Mouse (Mus musculus) MEL (cell line): ENCODE results near the gene Gulp1. TPM values are rescaled to one million over a fixed set of nuclear protein-coding genes. Genes with fewer than 3 reads are reported as not detected.

Experiments
- DNase-seq: peaks from one replicate; pipeline ENCODE4 v3.0.0; 2011; ENCODE audit warnings: low read depth, low spot score
- H3K27ac ChIP-seq: 2 replicates; pipeline ENCODE4 v1.5.1; 2012; ENCODE audit warnings: low read depth, mild to moderate bottlenecking, control low read depth, low read length, moderate library complexity; ENCODE audit not compliant: control insufficient read depth
- H3K27me3 ChIP-seq, 2 experiments: fragments of 150-350 bp in 1 of 2; sonication (generic) in 1 of 2; 2 replicates each; pipeline ENCODE4 v1.6.1; 2012; ENCODE audit warnings: low read length in 2 of 2, mild to moderate bottlenecking in 2 of 2, improper control_type of control experiment in 1 of 2, moderate library complexity in 1 of 2; ENCODE audit not compliant: insufficient read depth in 2 of 2, control insufficient read depth in 1 of 2
- H3K36me3 ChIP-seq, 2 experiments: 2 replicates each; pipeline ENCODE4 v1.6.1; 2012 to 2014; ENCODE audit warnings: low read length in 2 of 2, improper control_type of control experiment in 1 of 2, inconsistent platforms in 1 of 2, mild to moderate bottlenecking in 1 of 2; ENCODE audit not compliant: insufficient read depth in 2 of 2, control insufficient read depth in 1 of 2
- H3K4me1 ChIP-seq, 2 experiments: fragments of 150-350 bp in 1 of 2; sonication (generic) in 1 of 2; 2 replicates each; pipeline ENCODE4 v1.6.1; 2012; ENCODE audit warnings: low read length in 2 of 2, improper control_type of control experiment in 1 of 2, mild to moderate bottlenecking in 1 of 2; ENCODE audit not compliant: insufficient read depth in 2 of 2, control insufficient read depth in 1 of 2
- H3K4me3 ChIP-seq, 2 experiments: fragments of 150-350 bp in 1 of 2; sonication (generic) in 1 of 2; 2 replicates each; pipeline ENCODE4 v1.5.1; 2012; ENCODE audit warnings: low read depth in 2 of 2, low read length in 2 of 2, mild to moderate bottlenecking in 2 of 2, moderate library complexity in 2 of 2, control low read depth in 1 of 2, improper control_type of control experiment in 1 of 2; ENCODE audit not compliant: control insufficient read depth in 1 of 2, insufficient read depth in 1 of 2
- H3K79me2 ChIP-seq: 2 replicates; pipeline ENCODE4 v1.6.1; 2012; ENCODE audit warnings: mild to moderate bottlenecking, low read length, moderate library complexity; ENCODE audit not compliant: control insufficient read depth, poor library complexity, insufficient read depth
- H3K9ac ChIP-seq: 2 replicates; pipeline ENCODE4 v1.6.1; 2012; ENCODE audit warnings: low read depth, mild to moderate bottlenecking, control low read depth, low read length, moderate library complexity; ENCODE audit not compliant: control insufficient read depth, poor library complexity, severe bottlenecking
- H3K9me3 ChIP-seq: fragments of 150-350 bp; sonication (generic); replicated peaks from 2 replicates; pipeline ENCODE4 v1.6.1; 2012; ENCODE audit warnings: mild to moderate bottlenecking, low read length, improper control_type of control experiment, moderate library complexity; ENCODE audit not compliant: insufficient read depth
- BHLHE40 ChIP-seq: IDR thresholded peaks from 2 replicates; pipeline ENCODE4 v1.6.1; 2012; ENCODE audit warnings: low read depth, mild to moderate bottlenecking, inconsistent platforms, low read length, improper control_type of control experiment, borderline replicate concordance
- CHD2 ChIP-seq: IDR thresholded peaks from 2 replicates; pipeline ENCODE4 v1.6.1; 2011; ENCODE audit warnings: low read length, improper control_type of control experiment
- EP300 ChIP-seq, 2 experiments: IDR thresholded peaks; 2 replicates each; pipeline ENCODE4 v1.6.1; 2011; ENCODE audit warnings: improper control_type of control experiment in 2 of 2, low read length in 2 of 2, low read depth in 1 of 2, mild to moderate bottlenecking in 1 of 2
- KAT2A ChIP-seq: conservative IDR thresholded peaks from 2 replicates; pipeline ENCODE4 v1.6.1; 2012; ENCODE audit warnings: low read depth, low read length, improper control_type of control experiment, inconsistent platforms
- MAFK ChIP-seq: IDR thresholded peaks from 2 replicates; pipeline ENCODE4 v1.6.1; 2011; ENCODE audit warnings: low read depth, mild to moderate bottlenecking, low read length, improper control_type of control experiment, borderline replicate concordance
- MEF2A ChIP-seq: IDR thresholded peaks from 2 replicates; pipeline ENCODE4 v1.6.1; 2014; ENCODE audit warnings: low read depth, mild to moderate bottlenecking, inconsistent platforms, low read length, improper control_type of control experiment; ENCODE audit not compliant: poor library complexity, insufficient replicate concordance, severe bottlenecking; ENCODE audit errors: extremely low read depth
- MXI1 ChIP-seq: IDR thresholded peaks from 2 replicates; pipeline ENCODE4 v1.6.1; 2011; ENCODE audit warnings: mild to moderate bottlenecking, low read depth, low read length, improper control_type of control experiment
- RAD21 ChIP-seq: IDR thresholded peaks from 2 replicates; pipeline ENCODE4 v1.6.1; 2011; ENCODE audit warnings: mild to moderate bottlenecking, low read depth, low read length, improper control_type of control experiment
- SMC3 ChIP-seq: IDR thresholded peaks from 2 replicates; pipeline ENCODE4 v1.6.1; 2011; ENCODE audit warnings: low read depth, low read length, improper control_type of control experiment
- TAL1 ChIP-seq: IDR thresholded peaks from 2 replicates; pipeline ENCODE4 v1.6.1; 2012; ENCODE audit warnings: mild to moderate bottlenecking, inconsistent platforms, low read length, moderate library complexity, mixed read lengths
- TBP ChIP-seq: IDR thresholded peaks from 2 replicates; pipeline ENCODE4 v1.8.0; 2011; ENCODE audit warnings: low read depth, low read length, improper control_type of control experiment
- ZMIZ1 ChIP-seq: IDR thresholded peaks from 2 replicates; pipeline ENCODE4 v1.6.1; 2012; ENCODE audit warnings: low read depth, mild to moderate bottlenecking, inconsistent platforms, low read length, improper control_type of control experiment, moderate library complexity
- polyA plus RNA-seq, 2 experiments: library from polyadenylated mRNA; stranded (reverse) in 1 of 2; unstranded in 1 of 2; fragments of >175 nt in 1 of 2; fragments of >200 nt in 1 of 2; gene quantifications; 2 replicates each; pipeline versions ENCODE4 v1.2.1 to v1.2.4; 2012; ENCODE audit warnings: low replicate concordance in 2 of 2, low read depth in 1 of 2; ENCODE audit not compliant: insufficient read length in 2 of 2, insufficient read depth in 1 of 2, missing spikeins in 1 of 2
- total RNA-seq: library from RNA; depleted of rRNA; stranded (reverse); fragments of 300-350 nt; gene quantifications from 2 replicates; pipeline ENCODE4 v1.2.3, GENCODE M21; 2012

Gene Gulp1
- total and polyA plus RNA-seq, 3 experiments, result not detected

DNA sequence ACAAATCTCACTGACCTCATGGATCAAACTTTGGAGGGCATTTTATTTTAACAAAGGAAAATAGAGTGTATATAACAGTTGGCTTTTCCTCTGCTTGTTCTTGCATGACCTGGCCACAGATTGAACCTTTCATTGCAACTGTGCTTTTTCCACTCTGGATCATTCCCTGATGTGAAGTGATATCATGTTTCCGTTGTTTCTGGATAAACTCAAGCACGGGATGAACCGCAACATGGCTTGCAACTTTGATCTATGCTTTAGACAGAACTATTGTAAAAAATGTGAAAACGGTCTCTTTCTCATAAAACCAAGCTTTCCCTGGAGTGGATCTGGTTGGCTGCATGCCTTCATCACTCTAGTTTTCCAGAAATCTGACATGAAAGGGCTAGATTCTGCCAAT is 282.6 kb downstream of the Gulp1 start:
- Histone ChIP-seq H3K27ac (no peak overlapping the region), H3K4me3 (no peak overlapping the region), H3K4me1 (no peaks in the 10 kb centered on the region)
- TF ChIP-seq TBP (no peak), EP300 (IDR thresholded peaks at IDR 0.05; ENCODE audit: low read depth in 1 of 2, low read length in 2 of 2) (no peak), ZMIZ1 (no peak), SMC3 (no peak), BHLHE40 (no peak), MAFK (no peak), MEF2A (no peak), CHD2 (no peak), KAT2A (no peak), MXI1 (no peak), RAD21 (no peak), TAL1 (no peak)
- TF ChIP-seq, all 39 proteins: peak for 0
- no peaks in the 10 kb centered on the region for H3K27me3 ChIP-seq
- no peaks in the 10 kb centered on the region for H3K36me3 ChIP-seq
- H3K79me2 ChIP-seq, result no peaks in the 10 kb centered on the region
- DNase-seq, result no peak
- no peaks in the 10 kb centered on the region for H3K9me3 ChIP-seq
- H3K9ac ChIP-seq, result no peak overlapping the region
